2 mouse cellular contexts compared by ENCODE assay signal in the genomic region with DNA sequence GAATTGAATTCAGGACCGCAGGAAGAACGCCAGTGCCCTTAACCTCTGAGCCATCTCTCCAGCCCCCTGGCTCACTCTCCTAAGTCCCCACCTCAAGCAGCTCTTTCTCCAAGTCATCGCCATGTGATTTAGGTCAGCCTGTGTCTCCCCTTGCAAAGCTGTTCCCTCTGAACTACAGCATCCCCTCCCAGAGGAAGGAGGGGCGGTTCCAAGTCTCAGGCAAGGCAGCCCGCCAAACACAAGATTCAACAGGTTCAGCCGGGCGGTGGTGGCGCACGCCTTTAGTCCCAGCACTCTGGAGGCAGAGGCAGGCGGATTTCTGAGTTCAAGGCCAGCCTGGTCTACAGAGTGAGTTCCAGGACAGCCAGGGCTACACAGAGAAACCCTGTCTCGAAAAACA. TPM values are rescaled to one million over a fixed set of nuclear protein-coding genes. Genes with fewer than 3 reads are reported as not detected.
"Had no signal": no experiment of that assay in that cellular context is flagged by ENCODE, and none has a peak within 500 bp of the region (broad histone marks: within the 10 kb centered on the region; RNA-seq: fewer than 3 reads in every experiment).

No protein-coding gene starts in this region.

RNA-seq across cellular contexts. Expression of a gene that starts 7.2 kb away (rescaled TPM):
- total RNA-seq: gastrocnemius, adult 2 months had no signal
- polyA plus RNA-seq: erythroblast, embryonic 14.5 days had no signal

RNA-seq across cellular contexts. Expression of a gene that starts 17.1 kb away (rescaled TPM):
- polyA plus RNA-seq: erythroblast, embryonic 14.5 days had no signal
